Mouse (Mus musculus) kidney, adult 2 months (tissue): ENCODE measurements around the gene Zfp64. TPM values are rescaled to one million over a fixed set of nuclear protein-coding genes. Genes with fewer than 3 reads are reported as not detected.

ENCODE experiments used
- DNase-seq: peaks from one replicate; pipeline ENCODE4 v3.0.0; 2021
- H3K27ac ChIP-seq: fragments of 200-500 bp; 2 replicates; pipeline ENCODE4 v1.5.1; 2012; ENCODE audit warnings: low read depth, low read length, control low read depth, inconsistent platforms; ENCODE audit not compliant: insufficient read depth
- H3K27me3 ChIP-seq: fragments of 200-500 bp; replicated peaks from 2 replicates; pipeline ENCODE4 v1.6.1; 2012; ENCODE audit warnings: mild to moderate bottlenecking, moderate library complexity, low read length, inconsistent platforms; ENCODE audit not compliant: control insufficient read depth, insufficient read depth
- H3K36me3 ChIP-seq: fragments of 200-500 bp; 2 replicates; pipeline ENCODE4 v1.6.1; 2012; ENCODE audit warnings: mild to moderate bottlenecking, moderate library complexity, low read length, inconsistent platforms; ENCODE audit not compliant: control insufficient read depth, insufficient read depth
- H3K4me1 ChIP-seq: fragments of 200-500 bp; 2 replicates; pipeline ENCODE4 v1.6.1; 2011; ENCODE audit warnings: low read length; ENCODE audit not compliant: control insufficient read depth, insufficient read depth
- H3K4me3 ChIP-seq: fragments of 200-500 bp; 2 replicates; pipeline ENCODE4 v1.5.1; 2011; ENCODE audit warnings: mild to moderate bottlenecking, low read depth, low read length, control low read depth; ENCODE audit not compliant: insufficient read depth
- CTCF ChIP-seq: fragments of 200-500 bp; conservative IDR thresholded peaks from 2 replicates; pipeline ENCODE4 v1.5.1; 2011; ENCODE audit warnings: low read depth, mild to moderate bottlenecking, control low read depth, low read length, moderate library complexity, mixed read lengths; ENCODE audit not compliant: insufficient read depth, insufficient read length
- POLR2A ChIP-seq: fragments of 200-500 bp; IDR thresholded peaks from one replicate; pipeline ENCODE4 v1.6.1; 2011; ENCODE audit warnings: low read depth, low read length, control low read depth
- WGBS: fragments of 180-500 bp; shearing (Covaris S2); methylation state at CpG from one replicate; pipeline ENCODE4 v1.1.7; 2018; 5-methylcytosine and 5-hydroxymethylcytosine counted together
- polyA plus RNA-seq: library from polyadenylated mRNA; depleted of rRNA; stranded (reverse); fragments of >200 nt; gene quantifications from 2 replicates; pipeline ENCODE4 v1.2.3, GENCODE M21; 2012

Zfp64 gene
- polyA plus RNA-seq, 1 experiment, result 18.6 TPM

DNA sequence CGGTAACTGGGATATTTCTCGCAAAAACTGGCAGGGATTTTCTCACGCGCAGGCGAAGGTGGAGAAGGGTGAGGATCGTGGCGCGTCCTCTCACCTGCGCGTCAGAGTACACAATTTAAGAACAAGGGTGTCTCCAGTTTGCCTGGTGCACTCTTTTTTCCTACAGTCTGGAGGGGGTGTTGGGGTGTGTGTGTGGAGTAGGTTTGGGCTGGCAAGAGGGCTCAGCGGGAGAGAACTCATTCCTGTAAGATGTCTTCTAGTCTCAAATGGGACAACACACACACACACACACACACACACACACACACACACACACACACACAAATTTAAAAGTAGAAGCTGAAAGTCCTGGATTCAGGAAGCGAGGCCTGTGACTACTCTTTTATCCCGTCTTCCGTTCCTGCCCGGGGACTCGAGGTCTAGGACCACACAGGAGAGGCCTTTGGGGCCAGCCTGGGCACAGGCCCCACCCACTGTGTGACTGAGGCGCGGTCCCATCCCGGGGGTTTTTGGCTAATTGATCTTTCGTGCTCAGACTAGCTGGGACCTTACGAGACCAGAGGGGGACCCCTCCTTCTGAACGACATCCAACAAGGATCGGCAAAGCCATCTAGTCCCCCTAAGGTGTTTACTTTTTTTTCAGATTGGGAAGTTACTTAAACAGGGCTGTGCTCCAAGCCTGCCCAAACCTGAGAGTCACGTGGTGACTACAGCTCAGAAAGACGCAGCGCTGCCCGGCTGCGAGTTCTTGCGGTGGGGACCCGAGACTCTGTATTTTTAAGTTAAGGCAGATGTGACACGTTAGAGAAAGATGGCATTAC lies 42.3 kb downstream of the Zfp64 start:
- WGBS, result 6% methylated on average over 31 of the region's 31 CpGs
- H3K36me3 ChIP-seq, result no peaks in the 10 kb centered on the region
- no peaks in the 10 kb centered on the region for H3K4me1 ChIP-seq
- H3K27me3 ChIP-seq, result no peaks in the 10 kb centered on the region
- H3K27ac ChIP-seq, result no peak overlapping the region
- peak overlapping the region; percentile 26 for H3K4me3 ChIP-seq
- no peak for DNase-seq
- TF ChIP-seq CTCF (no peak), POLR2A (no peak)

DNA sequence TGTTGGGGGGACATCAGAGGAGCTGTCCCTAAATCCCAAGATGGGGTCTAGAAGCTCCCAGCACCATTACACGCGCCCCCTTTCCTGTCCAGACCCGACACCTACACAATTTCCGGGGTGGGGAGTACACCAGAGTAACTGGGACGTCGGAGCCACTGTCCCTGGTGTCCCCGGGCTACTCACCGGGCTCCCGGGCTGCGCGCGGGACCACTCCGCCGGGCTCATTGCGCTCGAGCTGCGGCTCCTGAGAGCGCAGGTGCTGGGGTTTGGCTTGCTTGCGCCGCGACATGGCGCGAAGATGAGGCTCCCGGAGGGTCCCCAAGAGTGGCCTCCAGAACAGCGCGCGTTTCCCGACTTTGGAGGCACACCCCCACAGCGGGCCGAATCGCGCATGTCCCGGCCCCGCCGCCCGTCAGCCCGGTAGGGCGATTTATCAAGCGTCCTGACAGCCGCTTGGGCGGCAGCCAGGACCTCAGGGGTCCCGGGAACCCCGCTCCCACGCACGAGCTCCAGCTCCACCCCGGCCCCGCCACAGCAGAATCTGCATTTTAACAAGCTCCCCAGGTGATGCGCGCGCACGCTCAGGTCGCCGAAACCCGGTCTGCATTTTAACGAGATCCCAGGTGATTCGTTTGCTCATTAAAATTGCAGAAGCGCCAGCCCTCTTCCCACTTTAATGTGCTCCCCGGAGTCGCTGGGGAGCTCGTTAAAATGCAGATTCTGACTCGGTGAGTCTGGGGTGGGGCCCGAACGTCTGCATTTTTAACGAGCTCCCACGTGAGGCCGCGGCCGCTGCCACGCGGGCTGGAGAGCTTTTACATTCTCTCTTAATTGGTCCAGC lies 43.1 kb downstream of the Zfp64 start:
- Histone ChIP-seq H3K36me3 (no peaks in the 10 kb centered on the region), H3K27ac (no peak overlapping the region), H3K4me3 (peak overlapping the region; percentile 26), H3K27me3 (no peaks in the 10 kb centered on the region), H3K4me1 (no peaks in the 10 kb centered on the region)
- TF ChIP-seq POLR2A (no peak), CTCF (no peak)
- DNase-seq, result peak; percentile 19
- WGBS, result under 1% methylated on average over 70 of the region's 70 CpGs

GRCm38 (mm10) chr2:168911527-168911926 lies 43.9 kb downstream of the Zfp64 start:
- Histone ChIP-seq H3K27ac (no peak overlapping the region), H3K36me3 (no peaks in the 10 kb centered on the region), H3K4me1 (no peaks in the 10 kb centered on the region), H3K4me3 (no peak overlapping the region), H3K27me3 (no peaks in the 10 kb centered on the region)
- WGBS, result 7% methylated on average over 19 of the region's 19 CpGs
- DNase-seq, result no peak
- no peak for TF ChIP-seq POLR2A
- no peak for TF ChIP-seq CTCF

DNA sequence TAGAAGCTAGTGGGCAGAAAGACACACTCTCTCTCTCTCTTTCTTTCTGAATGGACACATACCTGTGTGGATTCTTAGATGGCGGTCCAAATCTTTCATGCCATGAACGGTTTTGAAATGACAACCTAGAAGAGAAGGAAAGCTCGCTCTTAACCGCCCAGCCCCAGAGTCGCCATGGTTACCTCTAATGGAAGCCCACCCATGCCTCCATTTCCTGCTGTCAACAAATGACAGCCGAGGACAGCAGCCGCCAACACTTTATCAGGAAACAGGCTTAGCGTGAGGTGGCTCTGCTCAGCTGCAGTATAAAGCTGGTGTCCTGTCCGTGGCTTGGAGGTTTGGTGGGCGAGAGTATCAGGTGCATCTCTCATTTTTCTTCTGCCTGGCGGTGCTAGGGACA lies 49.4 kb downstream of the Zfp64 start:
- Histone ChIP-seq H3K4me3 (no peak overlapping the region), H3K27ac (no peak overlapping the region), H3K36me3 (no peaks in the 10 kb centered on the region), H3K4me1 (no peaks in the 10 kb centered on the region), H3K27me3 (no peaks in the 10 kb centered on the region)
- WGBS, result 76% methylated on average over 11 of the region's 11 CpGs
- no peak for DNase-seq
- TF ChIP-seq CTCF, result no peak
- TF ChIP-seq POLR2A, result no peak

GRCm38 (mm10) chr2:168904846-168905245 lies 50.5 kb downstream of the Zfp64 start:
- H3K27ac ChIP-seq, result no peak overlapping the region
- no peaks in the 10 kb centered on the region for H3K4me1 ChIP-seq
- DNase-seq, result no peak
- TF ChIP-seq CTCF (peak; percentile 41), POLR2A (no peak)
- no peaks in the 10 kb centered on the region for H3K27me3 ChIP-seq
- no peak overlapping the region for H3K4me3 ChIP-seq
- no peaks in the 10 kb centered on the region for H3K36me3 ChIP-seq
- WGBS, result 67% methylated on average over 3 of the region's 3 CpGs

- H3K27me3 ChIP-seq, result no peaks in the 10 kb centered on the region
- H3K4me3 ChIP-seq, result no peak overlapping the region
- TF ChIP-seq POLR2A (no peak), CTCF (peak; percentile 87)
- 17% methylated on average over 9 of the region's 9 CpGs for whole genome bisulfite sequencing
- H3K4me1 ChIP-seq, result no peaks in the 10 kb centered on the region
- DNase-seq, result peak; percentile 50
- H3K36me3 ChIP-seq, result no peaks in the 10 kb centered on the region
- no peak overlapping the region for H3K27ac ChIP-seq
Measured at GRCm38 (mm10) chr2:168904188-168904587, 51.2 kb downstream of the Zfp64 start.

DNA sequence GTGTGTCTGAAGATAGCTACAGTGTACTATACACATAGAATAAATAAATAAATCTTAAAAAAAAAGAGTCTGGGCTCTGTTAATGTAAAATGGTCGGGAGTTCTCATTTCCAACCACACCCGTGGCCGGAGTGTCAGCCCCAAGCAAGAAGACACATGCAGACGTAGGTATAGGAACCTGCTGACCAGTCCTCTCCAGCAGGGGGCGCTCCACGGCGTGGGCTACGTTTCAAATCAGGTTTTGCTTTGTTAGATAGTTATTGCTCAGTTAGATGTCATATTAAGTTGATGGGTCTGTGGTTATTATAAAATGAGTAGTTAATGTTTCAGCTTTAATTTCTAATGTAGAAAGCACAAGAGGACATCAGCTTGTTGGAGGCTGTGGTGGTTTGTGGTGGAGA lies 52.8 kb downstream of the Zfp64 start:
- TF ChIP-seq CTCF (peak; percentile 72), POLR2A (no peak)
- peak; percentile 48 for DNase-seq
- no peak overlapping the region for H3K27ac ChIP-seq
- H3K27me3 ChIP-seq, result no peaks in the 10 kb centered on the region
- H3K4me1 ChIP-seq, result no peaks in the 10 kb centered on the region
- 20% methylated on average over 8 of the region's 8 CpGs for WGBS
- H3K36me3 ChIP-seq, result no peaks in the 10 kb centered on the region
- no peak overlapping the region for H3K4me3 ChIP-seq
